Mouse (Mus musculus): ENCODE results near the gene Med21.

- TF ChIP-seq POLR2A (IDR thresholded peaks at IDR 0.05; ENCODE audit: insufficient read depth, low read depth, low read length) (no peak), CTCF (IDR thresholded peaks at IDR 0.05; ENCODE audit: insufficient read depth, low read depth, low read length) (no peak)
These were observed 25.7 kb upstream of the Med21 start for GRCm38 (mm10) chr6:146616670-146617069.
